Mouse (Mus musculus): ENCODE measurements around the gene Phpt1. TPM values are rescaled to one million over a fixed set of nuclear protein-coding genes. Genes with fewer than 3 reads are reported as not detected.

Phpt1 gene
- polyA plus RNA-seq, 1 experiment from 2014 or later = 250 TPM

- Histone ChIP-seq H3K4me3 (ENCODE audit: control insufficient read depth in 1 of 2, insufficient read depth in 1 of 2, low read depth in 1 of 2, low read length in 2 of 2) (peak overlapping the region; percentile 86 to 100), H3K27me3 (ENCODE audit: control insufficient read depth, insufficient read depth, low read length) (0 out of 2 replicates have a peak, but pooled peaks cover 5% of the 10 kb centered on the region), H3K9ac (ENCODE audit: low read length) (peak overlapping the region; percentile 95; the same call in 1 of the 2 replicates), H3K4me2 (ENCODE audit: low read length) (peak overlapping the region; percentile 80), H3K4me1 (ENCODE audit: control insufficient read depth in 2 of 2, insufficient read depth in 2 of 2, low read length in 2 of 2) (peaks cover 7 to 16% of the 10 kb centered on the region in 2 experiments), H3K36me3 (ENCODE audit: control insufficient read depth, insufficient read depth, low read length) (peaks cover 4% of the 10 kb centered on the region; the same call in 1 of the 2 replicates), H3K9me3 (ENCODE audit: control insufficient read depth, low read length) (no peaks in the 10 kb centered on the region), H3K27ac (replicated peaks in 1 of 2; ENCODE audit: control insufficient read depth in 1 of 2, insufficient read depth in 1 of 2, low read depth in 2 of 2, low read length in 2 of 2) (peak overlapping the region; percentile 25 to 92; a peak in 1 of 4 replicates)
- ATAC-seq (ENCODE audit: insufficient number of reproducible peaks, insufficient read depth, low FRiP score, low read depth) = no peak
- WGBS = 66% methylated on average over 10 of the region's 10 CpGs
Observed at GRCm38 (mm10) chr2:25608671-25609070, 33.6 kb upstream of the Phpt1 start.

GRCm38 (mm10) chr2:25607761-25608622 lies 33.0 kb upstream of the Phpt1 start, which contains the start of gene Rabl6:
TSS of gene Rabl6 (minus strand) at chr2:25608521.
- WGBS = under 1% methylated on average over 79 of the region's 80 CpGs
- H3K27ac ChIP-seq (replicated peaks in 1 of 2; ENCODE audit: control insufficient read depth in 1 of 2, insufficient read depth in 1 of 2, low read depth in 2 of 2, low read length in 2 of 2) = peak within 1 kb of the TSS; percentile 92 to 98
- peak within 1 kb of the TSS; percentile 80 for H3K4me2 ChIP-seq (ENCODE audit: low read length)
- ATAC-seq (ENCODE audit: insufficient number of reproducible peaks, insufficient read depth, low FRiP score, low read depth) = peak; percentile 83
- peaks cover 11% of the 10 kb centered on the region; the same call in 1 of the 2 replicates for H3K36me3 ChIP-seq (ENCODE audit: control insufficient read depth, insufficient read depth, low read length)
- peaks cover 7 to 16% of the 10 kb centered on the region in 2 experiments for H3K4me1 ChIP-seq (ENCODE audit: control insufficient read depth in 2 of 2, insufficient read depth in 2 of 2, low read length in 2 of 2)
- H3K4me3 ChIP-seq (ENCODE audit: control insufficient read depth in 1 of 2, insufficient read depth in 1 of 2, low read depth in 1 of 2, low read length in 2 of 2) = peak within 1 kb of the TSS; percentile 86 to 100
- peak within 1 kb of the TSS; percentile 95 for H3K9ac ChIP-seq (ENCODE audit: low read length)
- H3K9me3 ChIP-seq (ENCODE audit: control insufficient read depth, low read length) = no peaks in the 10 kb centered on the region
- no peaks in the 10 kb centered on the region for H3K27me3 ChIP-seq (ENCODE audit: control insufficient read depth, insufficient read depth, low read length)

- no peak overlapping the region for H3K4me3 ChIP-seq (ENCODE audit: control insufficient read depth in 1 of 2, insufficient read depth in 1 of 2, low read depth in 1 of 2, low read length in 2 of 2)
Observed at GRCm38 (mm10) chr2:25602526-25602925, 27.5 kb upstream of the Phpt1 start.

GRCm38 (mm10) chr2:25600037-25600436 lies 25.0 kb upstream of the Phpt1 start:
- Histone ChIP-seq H3K36me3 (ENCODE audit: control insufficient read depth, insufficient read depth, low read length) (peaks cover 88% of the 10 kb centered on the region), H3K4me1 (ENCODE audit: control insufficient read depth in 2 of 2, insufficient read depth in 2 of 2, low read length in 2 of 2) (peaks cover 4 to 10% of the 10 kb centered on the region in 2 experiments; a peak in 2 of 4 replicates)
- no peak for ATAC-seq (ENCODE audit: insufficient number of reproducible peaks, insufficient read depth, low FRiP score, low read depth)

More at GRCm38 (mm10) chr2:25602526-25602925, 27.5 kb upstream of the Phpt1 start:
- Histone ChIP-seq H3K4me2 (ENCODE audit: low read length) (no peak overlapping the region), H3K9me3 (ENCODE audit: control insufficient read depth, low read length) (no peaks in the 10 kb centered on the region), H3K27me3 (ENCODE audit: control insufficient read depth, insufficient read depth, low read length) (no peaks in the 10 kb centered on the region), H3K27ac (replicated peaks in 1 of 2; ENCODE audit: control insufficient read depth in 1 of 2, insufficient read depth in 1 of 2, low read depth in 2 of 2, low read length in 2 of 2) (no peak overlapping the region), H3K4me1 (ENCODE audit: control insufficient read depth in 2 of 2, insufficient read depth in 2 of 2, low read length in 2 of 2) (peaks cover 6 to 23% of the 10 kb centered on the region in 2 experiments; a peak in 3 of 4 replicates), H3K9ac (ENCODE audit: low read length) (no peak overlapping the region), H3K36me3 (ENCODE audit: control insufficient read depth, insufficient read depth, low read length) (peaks cover 66% of the 10 kb centered on the region)
- 89% methylated on average over 5 of the region's 5 CpGs for WGBS
- no peak for ATAC-seq (ENCODE audit: insufficient number of reproducible peaks, insufficient read depth, low FRiP score, low read depth)

DNA sequence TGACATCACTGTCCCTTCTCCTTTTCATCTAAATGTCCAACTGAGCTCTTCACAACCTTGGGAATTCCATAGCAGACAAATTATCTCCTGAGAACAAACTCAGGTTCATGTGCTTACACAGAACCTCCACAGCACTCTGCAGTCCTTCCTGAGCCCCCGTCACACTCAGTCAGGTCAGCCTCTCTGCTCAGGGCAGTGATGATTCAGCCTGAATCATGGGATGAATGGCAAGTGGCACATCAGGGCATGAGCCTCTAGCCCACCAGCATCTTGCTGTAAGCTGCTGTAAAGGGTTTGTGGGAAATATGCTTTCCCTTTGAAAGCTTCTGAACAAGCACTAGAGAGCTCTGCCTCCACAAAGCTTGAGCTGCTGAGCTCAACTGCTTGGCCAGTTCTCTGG lies 23.7 kb upstream of the Phpt1 start:
- Histone ChIP-seq H3K27ac (replicated peaks in 1 of 2; ENCODE audit: control insufficient read depth in 1 of 2, insufficient read depth in 1 of 2, low read depth in 2 of 2, low read length in 2 of 2) (no peak overlapping the region), H3K9me3 (ENCODE audit: control insufficient read depth, low read length) (no peaks in the 10 kb centered on the region)
- WGBS = 83% methylated on average over 1 of the region's 1 CpGs

More at GRCm38 (mm10) chr2:25600037-25600436, 25.0 kb upstream of the Phpt1 start:
- H3K27ac ChIP-seq (replicated peaks in 1 of 2; ENCODE audit: control insufficient read depth in 1 of 2, insufficient read depth in 1 of 2, low read depth in 2 of 2, low read length in 2 of 2) = no peak overlapping the region
- H3K27me3 ChIP-seq (ENCODE audit: control insufficient read depth, insufficient read depth, low read length) = no peaks in the 10 kb centered on the region
- no peak overlapping the region for H3K9ac ChIP-seq (ENCODE audit: low read length)
- no peak overlapping the region for H3K4me3 ChIP-seq (ENCODE audit: control insufficient read depth in 1 of 2, insufficient read depth in 1 of 2, low read depth in 1 of 2, low read length in 2 of 2)
- 92% methylated on average over 2 of the region's 2 CpGs for WGBS
- no peaks in the 10 kb centered on the region for H3K9me3 ChIP-seq (ENCODE audit: control insufficient read depth, low read length)
- H3K4me2 ChIP-seq (ENCODE audit: low read length) = no peak overlapping the region

DNA sequence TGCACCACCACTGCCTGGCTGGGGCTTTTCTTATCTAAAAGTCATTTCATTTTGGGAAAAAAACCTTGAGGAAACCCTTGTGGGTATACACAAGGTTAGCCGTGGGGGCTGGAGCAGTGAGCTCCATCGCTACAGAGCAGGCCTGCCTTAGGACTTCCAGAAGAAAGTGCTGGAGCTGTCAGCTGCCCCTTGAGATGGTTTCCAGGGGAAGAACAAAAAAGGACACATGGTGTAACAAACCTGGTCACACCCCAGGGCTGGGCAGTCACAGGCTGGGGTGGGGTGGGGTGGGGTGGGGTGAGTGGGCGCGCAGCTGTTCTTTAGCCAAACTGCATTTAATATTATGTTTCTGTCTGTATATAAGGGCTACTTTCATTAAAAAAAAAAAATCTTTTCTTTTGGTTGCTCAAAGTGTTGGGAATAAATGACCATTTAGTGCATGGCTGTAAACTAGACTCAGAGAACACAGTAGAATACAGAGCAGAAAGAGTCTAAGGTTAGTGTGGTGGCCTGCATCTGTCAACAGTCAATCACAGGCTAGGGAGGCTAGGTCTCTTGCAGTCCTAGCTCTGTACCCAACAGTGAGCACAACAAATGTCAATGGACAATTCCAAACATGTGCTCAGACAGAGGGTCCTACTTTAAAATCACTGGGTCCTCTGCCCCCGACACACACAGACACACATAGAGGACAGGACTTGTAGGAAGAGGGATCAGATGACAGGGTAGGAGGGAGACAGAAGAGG lies 21.9 kb upstream of the Phpt1 start:
- Histone ChIP-seq H3K9me3 (ENCODE audit: control insufficient read depth, low read length) (no peaks in the 10 kb centered on the region), H3K4me3 (ENCODE audit: control insufficient read depth in 1 of 2, insufficient read depth in 1 of 2, low read depth in 1 of 2, low read length in 2 of 2) (no peak overlapping the region), H3K9ac (ENCODE audit: low read length) (no peak overlapping the region), H3K36me3 (ENCODE audit: control insufficient read depth, insufficient read depth, low read length) (peaks cover 96% of the 10 kb centered on the region), H3K27me3 (ENCODE audit: control insufficient read depth, insufficient read depth, low read length) (no peaks in the 10 kb centered on the region), H3K27ac (replicated peaks in 1 of 2; ENCODE audit: control insufficient read depth in 1 of 2, insufficient read depth in 1 of 2, low read depth in 2 of 2, low read length in 2 of 2) (no peak overlapping the region), H3K4me1 (ENCODE audit: control insufficient read depth in 2 of 2, insufficient read depth in 2 of 2, low read length in 2 of 2) (peaks cover 4 to 10% of the 10 kb centered on the region in 2 experiments; a peak in 2 of 4 replicates), H3K4me2 (ENCODE audit: low read length) (no peak overlapping the region)
- no peak for ATAC-seq (ENCODE audit: insufficient number of reproducible peaks, insufficient read depth, low FRiP score, low read depth)
- 94% methylated on average over 5 of the region's 5 CpGs for WGBS

More for the DNA sequence above, 23.7 kb upstream of the Phpt1 start:
- Histone ChIP-seq H3K36me3 (ENCODE audit: control insufficient read depth, insufficient read depth, low read length) (peaks cover 96% of the 10 kb centered on the region), H3K27me3 (ENCODE audit: control insufficient read depth, insufficient read depth, low read length) (no peaks in the 10 kb centered on the region), H3K4me3 (ENCODE audit: control insufficient read depth in 1 of 2, insufficient read depth in 1 of 2, low read depth in 1 of 2, low read length in 2 of 2) (no peak overlapping the region), H3K4me1 (ENCODE audit: control insufficient read depth in 2 of 2, insufficient read depth in 2 of 2, low read length in 2 of 2) (peaks cover 4 to 10% of the 10 kb centered on the region in 2 experiments; a peak in 2 of 4 replicates), H3K9ac (ENCODE audit: low read length) (no peak overlapping the region), H3K4me2 (ENCODE audit: low read length) (no peak overlapping the region)
- ATAC-seq (ENCODE audit: insufficient number of reproducible peaks, insufficient read depth, low FRiP score, low read depth) = no peak

DNA sequence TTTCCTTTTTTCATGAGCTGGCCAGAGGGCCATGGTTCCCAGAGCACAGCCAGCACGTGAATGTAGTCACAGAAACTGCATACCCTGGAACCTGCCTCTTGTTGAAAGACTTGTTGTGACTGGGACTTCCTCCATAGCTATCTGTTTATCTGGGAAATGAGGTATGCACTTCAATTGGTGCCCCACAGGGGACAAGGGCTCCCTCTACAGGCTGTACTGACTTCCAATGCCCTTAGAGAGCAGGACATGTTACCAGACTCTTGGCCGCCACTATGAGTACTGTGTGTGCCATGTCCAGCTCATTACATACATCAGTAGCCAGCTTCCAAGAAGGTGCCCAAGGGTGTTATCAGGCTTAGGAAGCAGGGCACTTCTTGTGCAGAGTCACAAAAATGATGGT lies 16.8 kb upstream of the Phpt1 start:
- ATAC-seq (ENCODE audit: insufficient number of reproducible peaks, insufficient read depth, low FRiP score, low read depth) = no peak
- H3K27me3 ChIP-seq (ENCODE audit: control insufficient read depth, insufficient read depth, low read length) = no peaks in the 10 kb centered on the region
- H3K9me3 ChIP-seq (ENCODE audit: control insufficient read depth, low read length) = no peaks in the 10 kb centered on the region
- H3K36me3 ChIP-seq (ENCODE audit: control insufficient read depth, insufficient read depth, low read length) = peaks cover 92% of the 10 kb centered on the region
- no peak overlapping the region for H3K27ac ChIP-seq (replicated peaks in 1 of 2; ENCODE audit: control insufficient read depth in 1 of 2, insufficient read depth in 1 of 2, low read depth in 2 of 2, low read length in 2 of 2)
- WGBS = 86% methylated on average over 2 of the region's 2 CpGs
- peaks cover 4 to 10% of the 10 kb centered on the region in 2 experiments for H3K4me1 ChIP-seq (ENCODE audit: control insufficient read depth in 2 of 2, insufficient read depth in 2 of 2, low read length in 2 of 2)
- no peak overlapping the region for H3K9ac ChIP-seq (ENCODE audit: low read length)
- no peak overlapping the region for H3K4me3 ChIP-seq (ENCODE audit: control insufficient read depth in 1 of 2, insufficient read depth in 1 of 2, low read depth in 1 of 2, low read length in 2 of 2)
- no peak overlapping the region for H3K4me2 ChIP-seq (ENCODE audit: low read length)

Measured in heart, embryonic 14.5 days (tissue).